Mouse (Mus musculus) ES-Bruce4 (cell line): ENCODE results near the gene Tbc1d1. TPM values are rescaled to one million over a fixed set of nuclear protein-coding genes. Genes with fewer than 3 reads are reported as not detected.
A peak's percentile ranks its signal among the peaks of the same experiment; 100 is the strongest.

Source experiments
- H3K27ac ChIP-seq: 2 replicates; pipeline ENCODE4 v1.5.1; 2012; ENCODE audit warnings: low read length, inconsistent platforms; ENCODE audit not compliant: insufficient read depth
- H3K27me3 ChIP-seq: 2 replicates; pipeline ENCODE4 v1.6.1; 2012; ENCODE audit warnings: mild to moderate bottlenecking, low read length, inconsistent platforms; ENCODE audit not compliant: control insufficient read depth, poor library complexity, insufficient read depth, severe bottlenecking
- H3K36me3 ChIP-seq: 2 replicates; pipeline ENCODE4 v1.6.1; 2012; ENCODE audit warnings: inconsistent platforms, mild to moderate bottlenecking, low read length, moderate library complexity; ENCODE audit not compliant: control insufficient read depth, poor library complexity, insufficient read depth, severe bottlenecking
- H3K4me1 ChIP-seq: one replicate; pipeline ENCODE4 v1.8.1; 2011; ENCODE audit warnings: low read length; ENCODE audit not compliant: control insufficient read depth, insufficient read depth
- H3K4me3 ChIP-seq: 2 replicates; pipeline ENCODE4 v1.5.1; 2011; ENCODE audit warnings: low read depth, mild to moderate bottlenecking, low read length
- H3K9ac ChIP-seq: 2 replicates; pipeline ENCODE4 v1.6.1; 2012; ENCODE audit warnings: low read depth, mild to moderate bottlenecking, inconsistent platforms; ENCODE audit not compliant: poor library complexity, severe bottlenecking
- H3K9me3 ChIP-seq: replicated peaks from 2 replicates; pipeline ENCODE4 v1.6.1; 2012; ENCODE audit warnings: mild to moderate bottlenecking, low read length, inconsistent platforms; ENCODE audit not compliant: control insufficient read depth, poor library complexity, insufficient read depth, severe bottlenecking
- CTCF ChIP-seq: IDR thresholded peaks from one replicate; pipeline ENCODE4 v1.8.1; 2011; ENCODE audit warnings: low read depth, low read length
- EP300 ChIP-seq: IDR thresholded peaks from 2 replicates; pipeline ENCODE4 v1.6.1; 2011; ENCODE audit warnings: low read depth, low read length; ENCODE audit not compliant: insufficient read depth
- POLR2A ChIP-seq: IDR thresholded peaks from one replicate; pipeline ENCODE4 v1.8.1; 2011; ENCODE audit warnings: low read length; ENCODE audit not compliant: insufficient read depth
- polyA plus RNA-seq: library from polyadenylated mRNA; stranded (reverse); fragments of >200 nt; gene quantifications from 2 replicates; pipeline ENCODE4 v1.2.4, GENCODE M21; 2011; ENCODE audit warnings: low read depth; ENCODE audit not compliant: missing spikeins, insufficient read depth, insufficient read length

The Tbc1d1 gene
- polyA plus RNA-seq, 1 experiment = 46.2 TPM

DNA sequence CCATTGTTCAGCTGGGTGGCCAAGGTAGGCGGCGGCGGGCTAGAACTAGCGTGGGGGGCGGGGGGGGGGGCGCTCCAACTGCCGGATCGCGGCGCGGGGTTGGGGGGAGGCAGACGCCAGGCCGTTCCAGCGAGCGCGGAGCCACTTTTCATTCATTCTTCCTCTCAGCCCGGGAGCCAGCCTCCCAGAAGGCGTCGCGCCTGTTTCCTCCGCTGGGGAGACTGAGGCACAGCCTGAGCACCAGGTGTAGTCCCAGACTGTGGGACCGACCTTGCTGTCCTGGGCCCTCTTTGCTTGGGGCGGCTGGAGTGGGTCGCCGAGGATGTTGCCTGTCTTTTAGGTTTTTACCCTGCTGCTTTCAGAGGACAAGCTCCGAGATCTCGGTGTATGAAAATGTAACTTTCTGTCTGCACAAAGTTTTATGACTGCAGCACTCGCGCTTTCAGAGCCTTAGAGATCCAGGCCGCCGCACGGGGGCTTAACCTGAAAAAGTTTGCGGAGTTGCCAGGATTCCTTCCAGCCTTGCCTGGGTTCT, 74.5 kb downstream of the Tbc1d1 start:
- H3K9ac ChIP-seq = peak overlapping the region; percentile 93
- H3K36me3 ChIP-seq = no peaks in the 10 kb centered on the region
- peaks cover 2% of the 10 kb centered on the region for H3K4me1 ChIP-seq
- H3K9me3 ChIP-seq = no peaks in the 10 kb centered on the region
- peak overlapping the region; percentile 88 for H3K4me3 ChIP-seq
- no peaks in the 10 kb centered on the region for H3K27me3 ChIP-seq
- H3K27ac ChIP-seq = no peak overlapping the region
- TF ChIP-seq POLR2A (no peak), EP300 (no peak), CTCF (no peak)

DNA sequence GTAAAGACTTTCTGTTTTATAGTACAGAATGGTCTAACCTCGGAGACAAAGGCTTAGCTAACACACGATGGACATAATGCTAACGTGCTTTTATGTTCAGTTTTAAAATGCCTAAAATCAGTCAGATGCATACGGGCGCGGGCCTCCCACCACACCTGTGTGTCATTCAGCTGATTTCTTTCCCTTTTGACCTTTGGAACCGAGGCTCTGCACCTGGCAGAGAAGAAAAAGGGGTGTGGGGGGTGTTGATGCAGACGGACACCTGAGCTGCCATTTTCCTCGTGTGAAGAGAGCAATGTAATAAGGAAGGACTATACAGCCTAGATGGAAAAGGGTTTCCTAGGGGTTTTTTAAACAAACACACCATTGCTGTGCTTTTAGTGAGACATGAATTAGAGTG, 76.8 kb downstream of the Tbc1d1 start:
- H3K4me1 ChIP-seq = peaks cover 4% of the 10 kb centered on the region
- no peak overlapping the region for H3K27ac ChIP-seq
- TF ChIP-seq POLR2A (no peak), CTCF (no peak), EP300 (no peak)
- H3K9me3 ChIP-seq = no peaks in the 10 kb centered on the region
- no peaks in the 10 kb centered on the region for H3K36me3 ChIP-seq
- no peaks in the 10 kb centered on the region for H3K27me3 ChIP-seq
- H3K9ac ChIP-seq = no peak overlapping the region
- H3K4me3 ChIP-seq = no peak overlapping the region

DNA sequence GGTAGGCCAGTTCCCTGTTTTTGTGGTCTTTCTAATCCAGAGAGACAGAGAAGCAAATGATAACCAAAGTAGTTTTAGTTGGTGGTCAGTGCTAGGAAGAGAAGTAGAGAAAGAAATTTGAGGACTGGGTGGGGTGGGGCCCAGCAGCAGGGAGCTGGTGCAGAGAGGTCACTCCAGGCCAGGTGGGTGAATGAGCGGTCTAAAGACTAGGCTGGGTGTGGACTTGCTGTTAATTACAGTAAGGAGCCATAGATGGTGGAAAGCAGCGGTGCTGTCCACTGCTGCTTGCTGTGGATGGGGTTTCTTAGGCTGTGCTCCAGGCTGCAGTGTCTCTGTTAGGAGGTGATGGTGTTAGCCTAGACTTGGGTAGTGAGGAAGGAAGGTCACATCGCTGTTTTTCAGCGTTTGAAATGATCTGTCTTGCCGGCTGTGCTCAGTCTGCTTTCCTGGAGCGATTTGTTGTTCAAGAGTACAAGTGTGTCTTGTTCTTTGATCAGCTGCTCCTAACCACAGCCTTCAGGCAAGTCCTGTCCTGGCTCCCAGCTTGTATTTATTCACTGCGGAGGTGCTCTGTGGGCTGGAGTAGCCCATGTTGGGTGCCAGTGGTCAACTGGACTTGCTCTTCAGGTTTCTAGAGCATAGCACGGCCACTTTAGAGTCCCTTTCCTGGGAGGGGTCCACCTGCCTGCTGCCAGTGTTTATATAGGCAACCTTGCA, 78.3 kb downstream of the Tbc1d1 start:
- Histone ChIP-seq H3K4me1 (peaks cover 6% of the 10 kb centered on the region), H3K9ac (no peak overlapping the region), H3K36me3 (no peaks in the 10 kb centered on the region), H3K9me3 (no peaks in the 10 kb centered on the region), H3K4me3 (no peak overlapping the region), H3K27me3 (no peaks in the 10 kb centered on the region), H3K27ac (peak overlapping the region; percentile 24)
- TF ChIP-seq CTCF (no peak), EP300 (peak; percentile 70)

DNA sequence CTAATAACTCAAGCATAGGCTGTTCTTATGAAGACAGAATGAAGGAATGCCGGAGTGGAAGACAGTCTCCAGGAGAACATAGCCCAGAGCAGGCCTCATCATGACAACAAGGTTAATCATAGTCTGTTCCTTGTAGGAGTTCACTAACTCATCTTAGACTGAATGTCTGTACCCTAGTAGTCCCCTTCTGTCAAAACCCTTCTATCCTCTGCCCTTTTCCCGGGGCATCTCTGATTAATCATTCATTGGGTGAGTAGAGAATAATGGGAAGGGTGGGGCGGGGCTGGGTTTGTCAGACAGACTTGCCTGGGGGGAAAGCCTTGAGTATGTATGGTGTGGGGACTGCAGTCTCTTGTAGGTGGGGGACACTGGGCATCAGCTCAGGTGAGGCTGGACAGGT, 79.1 kb downstream of the Tbc1d1 start:
- H3K4me3 ChIP-seq = no peak overlapping the region

DNA sequence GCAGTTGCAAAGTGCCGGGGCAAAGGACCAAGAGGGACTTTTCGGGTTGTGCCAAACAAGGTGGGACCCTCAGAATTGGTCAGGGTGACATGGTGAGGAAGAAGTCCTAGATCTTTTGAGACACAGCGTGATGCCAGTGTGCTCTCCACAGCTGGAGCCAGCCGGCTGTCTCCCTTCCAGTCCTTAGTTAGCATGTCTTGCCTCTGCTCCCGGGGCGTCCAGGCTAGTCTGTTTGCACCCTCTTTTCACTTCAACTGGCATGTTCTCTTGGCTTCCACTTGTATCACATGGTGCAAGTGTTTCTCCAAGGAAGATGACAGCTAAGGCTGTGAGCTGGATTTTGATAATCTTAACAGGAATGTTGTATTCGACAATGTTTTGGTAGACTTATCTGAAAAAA, 80.5 kb downstream of the Tbc1d1 start:
- H3K4me3 ChIP-seq = no peak overlapping the region
- H3K4me1 ChIP-seq = peaks cover 6% of the 10 kb centered on the region
- no peaks in the 10 kb centered on the region for H3K36me3 ChIP-seq
- H3K27ac ChIP-seq = no peak overlapping the region
- H3K27me3 ChIP-seq = no peaks in the 10 kb centered on the region
- H3K9ac ChIP-seq = no peak overlapping the region
- TF ChIP-seq EP300 = no peak
- no peak for TF ChIP-seq CTCF
- no peak for TF ChIP-seq POLR2A
- H3K9me3 ChIP-seq = no peaks in the 10 kb centered on the region

More for the DNA sequence above, 79.1 kb downstream of the Tbc1d1 start:
- Histone ChIP-seq H3K27me3 (no peaks in the 10 kb centered on the region), H3K27ac (no peak overlapping the region), H3K9ac (no peak overlapping the region), H3K4me1 (peaks cover 6% of the 10 kb centered on the region), H3K9me3 (no peaks in the 10 kb centered on the region), H3K36me3 (no peaks in the 10 kb centered on the region)
- no peak for TF ChIP-seq CTCF
- TF ChIP-seq EP300 = no peak
- no peak for TF ChIP-seq POLR2A

DNA sequence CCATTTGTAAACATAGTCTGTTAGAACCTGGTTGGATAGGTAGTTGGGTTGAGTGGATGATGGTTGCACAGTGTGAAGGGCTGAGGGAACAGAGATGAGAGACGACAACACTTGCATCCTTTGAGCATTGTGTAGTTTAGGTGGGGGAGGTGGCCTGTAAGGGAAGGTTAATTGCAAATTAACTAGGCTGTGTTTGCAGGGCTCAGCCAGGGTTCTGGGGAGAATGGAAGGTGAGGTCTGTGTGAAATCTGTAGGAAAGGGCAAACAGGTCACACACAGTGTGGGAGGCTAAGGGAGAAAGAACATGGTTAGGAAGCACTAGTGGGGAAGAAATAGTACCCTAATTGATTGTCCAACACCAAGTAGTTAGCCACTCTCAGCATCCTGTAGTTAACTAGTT, 81.2 kb downstream of the Tbc1d1 start:
- Histone ChIP-seq H3K4me3 (no peak overlapping the region), H3K36me3 (no peaks in the 10 kb centered on the region), H3K27ac (no peak overlapping the region), H3K4me1 (peaks cover 6% of the 10 kb centered on the region), H3K9ac (no peak overlapping the region), H3K9me3 (no peaks in the 10 kb centered on the region), H3K27me3 (no peaks in the 10 kb centered on the region)
- TF ChIP-seq CTCF = no peak
- 0 out of 2 replicates have a peak, but pooled peaks have one; percentile 52 for TF ChIP-seq EP300
